Mouse (Mus musculus) forelimb bud, embryonic 11.5 days (tissue): ENCODE data around the gene Phc2.
"Not testable (repeated sequence)": the region's sequence is repeated elsewhere in the genome, so short reads cannot be mapped to it uniquely, and the experiment has no call there.

ENCODE experiments used
- DNase-seq: peaks from one replicate; pipeline ENCODE4 v3.0.0-alpha.2; 2012; ENCODE audit warnings: low read depth, low spot score

Phc2 gene

GRCm38 (mm10) chr4:128654505-128655381 is at the start of gene Phc2:
Gene Phc2 (plus strand): TSS chr4:128654702.
- DNase-seq = peak; percentile 95

- DNase-seq = no peak
These were observed 47.9 kb upstream of the Phc2 start for GRCm38 (mm10) chr4:128606586-128606985.

DNA sequence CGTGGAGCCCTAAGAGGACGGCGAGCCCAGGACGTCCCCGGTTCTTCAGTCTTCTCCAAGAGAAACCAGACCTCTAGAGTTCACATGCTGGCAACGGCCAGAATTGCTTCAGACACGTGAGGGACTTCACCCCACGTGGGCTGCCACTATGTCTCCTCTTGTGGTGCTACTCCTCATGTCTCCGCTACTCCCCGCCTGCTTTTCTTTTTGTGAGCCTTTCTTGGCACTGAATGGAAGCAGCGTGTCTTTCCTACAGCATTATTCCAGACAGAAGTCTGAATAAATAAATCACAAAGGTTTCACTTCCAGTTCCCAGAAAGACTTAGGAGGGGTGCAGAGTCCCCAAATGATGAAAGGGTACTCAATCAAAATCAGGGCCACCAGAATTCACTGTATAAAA is 46.8 kb upstream of the Phc2 start:
- no peak for DNase-seq

- DNase-seq = no peak
These were observed 45.1 kb upstream of the Phc2 start for GRCm38 (mm10) chr4:128609276-128609924.

DNA sequence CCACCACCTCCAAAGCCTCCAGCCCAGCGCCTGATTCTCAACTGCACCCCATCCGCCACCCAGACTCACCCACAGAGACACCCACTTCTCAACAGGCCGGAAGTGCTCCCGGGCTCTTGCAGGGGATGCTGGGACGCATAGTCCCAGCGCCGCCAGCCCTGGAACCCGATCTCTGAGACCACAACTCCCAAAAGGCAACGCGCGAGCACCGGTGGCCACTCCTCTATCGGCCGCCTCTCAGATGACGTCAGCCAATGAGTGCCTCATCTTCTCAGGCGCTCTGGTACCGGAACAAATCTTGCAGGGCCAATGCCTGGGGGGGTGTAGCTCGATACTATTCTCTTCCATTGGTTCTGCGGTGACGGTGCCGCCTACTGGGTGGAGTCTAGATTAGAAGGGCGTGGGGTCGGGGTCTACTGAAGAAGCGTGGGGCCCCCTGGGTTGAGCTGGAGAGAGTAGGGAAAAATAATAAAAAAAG is 44.5 kb upstream of the Phc2 start, which contains the start of gene Zscan20:
Gene Zscan20 (minus strand): TSS at position 174 of the 478 bp plus-strand sequence.
- peak; percentile 97 for DNase-seq

- DNase-seq = no peak
These were observed 43.8 kb upstream of the Phc2 start for GRCm38 (mm10) chr4:128610706-128611105.

- not testable (repeated sequence) for DNase-seq
These were observed 42.8 kb upstream of the Phc2 start for GRCm38 (mm10) chr4:128611726-128612125.

DNA sequence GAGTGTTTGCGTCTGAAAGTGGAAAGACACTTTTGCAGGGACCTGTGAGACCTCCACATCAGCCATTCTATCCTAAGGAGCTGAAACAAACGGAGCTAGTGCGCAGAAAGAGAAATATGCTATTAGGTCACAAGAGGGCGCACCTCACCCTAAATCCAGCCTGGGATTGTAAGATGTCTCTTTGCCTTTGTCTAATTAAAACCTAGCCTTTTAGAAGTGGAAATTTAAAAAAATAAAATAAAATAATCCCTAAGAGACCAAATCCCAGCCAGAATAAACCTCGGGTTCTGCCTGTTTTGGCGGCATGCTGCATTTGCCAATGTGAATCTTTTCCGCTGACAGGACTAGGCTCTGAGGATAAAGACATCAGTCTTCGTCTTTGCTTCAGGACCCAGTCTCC is 41.2 kb upstream of the Phc2 start:
- peak; percentile 74 for DNase-seq

GRCm38 (mm10) chr4:128615761-128616160 is 38.7 kb upstream of the Phc2 start:
- no peak for DNase-seq

DNA sequence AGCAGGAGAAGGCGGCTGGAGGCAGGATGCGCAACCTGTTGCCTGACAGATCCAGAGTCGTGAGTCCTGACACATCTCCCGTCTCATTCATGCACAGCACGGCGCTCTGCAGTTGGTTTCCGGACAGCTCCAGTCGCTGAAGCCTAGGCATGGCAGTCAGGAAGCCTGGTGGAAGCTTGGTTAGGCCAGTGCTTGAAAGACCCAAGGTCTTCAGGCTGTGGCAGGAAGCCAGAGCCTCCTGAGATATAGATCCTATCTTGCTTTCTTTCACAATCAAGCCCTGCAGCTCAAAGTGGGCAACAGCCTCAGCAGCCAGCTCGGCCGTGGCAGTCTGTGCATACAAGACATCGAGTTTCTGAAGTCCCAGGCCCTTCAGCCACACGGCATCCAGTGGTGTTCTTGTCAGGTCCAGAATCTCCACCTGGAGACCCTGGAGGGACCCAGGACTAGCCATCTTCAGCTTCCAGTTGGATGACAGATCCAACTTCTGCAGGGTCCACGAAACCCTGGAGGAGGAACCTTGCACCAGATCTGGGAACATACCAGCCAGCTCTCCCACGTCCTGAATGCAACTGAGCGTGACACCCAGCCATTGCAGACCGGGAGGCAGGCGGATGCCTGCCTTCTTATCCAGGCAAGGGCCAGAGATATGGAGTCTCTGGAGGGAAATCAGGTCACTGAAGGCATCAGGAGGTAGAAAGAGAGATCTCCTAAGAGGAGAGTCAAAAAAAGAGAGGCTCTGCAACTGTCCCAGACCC is 37.0 kb upstream of the Phc2 start:
- no peak for DNase-seq

DNA sequence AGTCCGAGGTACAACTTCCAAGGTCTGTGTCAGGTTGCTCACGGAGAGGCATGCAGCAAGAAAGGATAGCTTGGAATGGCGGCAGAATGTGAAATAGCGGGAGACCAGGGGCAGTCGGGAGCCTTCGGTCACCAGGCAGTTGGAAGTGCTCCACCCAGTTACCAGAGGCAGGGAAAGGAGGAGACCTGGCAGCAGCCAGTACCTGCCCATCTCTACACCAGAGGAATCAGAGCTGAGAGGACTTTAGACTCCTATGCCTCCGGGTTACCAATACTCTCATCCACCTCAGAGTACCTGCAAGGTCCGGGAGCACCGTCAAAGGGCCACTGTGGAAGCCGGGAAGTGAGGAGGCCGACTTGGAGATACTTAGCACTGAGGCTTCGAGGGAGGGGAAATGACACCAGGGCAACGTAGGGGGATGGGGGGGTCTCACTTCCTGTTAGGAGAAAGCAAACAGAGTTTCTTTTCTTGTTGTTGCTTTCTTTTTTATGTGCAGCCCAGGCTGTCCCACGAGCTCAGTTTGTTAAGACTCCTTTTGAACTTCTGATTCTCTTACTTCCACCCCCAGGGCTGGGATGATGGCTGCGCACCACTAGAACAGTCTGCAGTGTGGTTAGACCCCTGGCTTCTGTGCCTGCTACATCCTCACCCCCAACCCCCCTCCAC is 36.1 kb upstream of the Phc2 start, which contains the start of gene Tlr12:
Gene Tlr12 (minus strand): TSS at position 374 of the 666 bp plus-strand sequence.
- DNase-seq = no peak

- no peak for DNase-seq
These were observed 35.5 kb upstream of the Phc2 start for GRCm38 (mm10) chr4:128618963-128619362.

DNA sequence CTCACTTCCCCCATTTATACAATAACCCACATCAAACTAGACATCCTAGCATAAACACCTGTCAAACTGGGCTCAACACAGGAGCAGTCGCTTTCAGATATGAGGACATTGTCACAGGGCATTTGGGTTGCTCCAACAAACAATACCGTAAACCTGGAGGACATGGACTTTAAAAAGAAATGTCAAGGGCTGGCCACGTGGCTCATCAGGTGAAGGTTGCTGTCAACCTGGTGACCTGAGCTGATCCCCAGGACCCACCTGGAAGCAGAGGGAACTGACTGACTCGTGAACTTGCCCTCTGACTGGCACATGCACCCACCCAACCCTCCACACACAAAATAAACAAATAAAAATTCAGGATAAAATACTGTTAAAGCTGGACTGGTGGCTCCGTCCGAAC is 33.9 kb upstream of the Phc2 start:
- no peak for DNase-seq

DNA sequence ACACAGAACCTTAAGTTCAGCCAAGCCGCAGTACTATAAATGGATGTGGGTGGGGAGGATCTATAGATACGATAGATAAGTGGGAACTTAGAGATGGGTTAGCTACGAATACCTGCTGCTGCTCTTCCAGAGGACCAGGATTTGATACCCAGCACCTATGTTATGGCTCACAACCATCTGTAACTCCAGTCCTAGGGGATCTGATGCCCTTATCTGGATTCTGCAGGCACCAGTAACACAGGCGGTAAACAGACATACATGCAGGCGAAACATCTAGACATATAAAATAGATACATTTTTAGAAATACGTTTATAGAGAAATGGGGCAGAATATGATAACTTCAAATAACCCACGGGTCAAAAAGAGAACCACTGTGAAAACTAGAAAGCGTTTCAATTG is 33.4 kb upstream of the Phc2 start:
- no peak for DNase-seq

DNA sequence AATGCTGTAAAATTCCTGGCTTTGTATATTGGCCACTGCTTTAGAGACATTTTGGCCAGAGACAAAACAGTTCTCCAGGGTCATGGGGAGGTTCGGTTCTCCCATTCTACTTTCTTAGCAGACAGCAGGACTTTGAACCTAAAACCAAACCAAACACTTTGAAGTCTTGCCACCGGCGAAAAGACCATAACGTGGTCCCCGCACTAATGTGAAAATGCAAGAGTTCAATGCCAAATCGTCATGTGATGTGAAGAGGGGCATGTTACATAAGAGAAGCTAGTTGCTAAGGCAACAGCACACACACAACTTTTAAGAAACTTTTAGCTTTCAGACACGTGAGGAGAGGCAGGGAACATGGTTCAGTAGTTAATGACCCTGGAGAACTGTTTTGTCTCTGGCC is 19.1 kb upstream of the Phc2 start:
- DNase-seq = no peak

GRCm38 (mm10) chr4:128635894-128636585 is 18.5 kb upstream of the Phc2 start:
- DNase-seq = peak; percentile 61

GRCm38 (mm10) chr4:128637250-128637649 is 17.3 kb upstream of the Phc2 start:
- DNase-seq = no peak

- DNase-seq = no peak
These were observed 16.1 kb upstream of the Phc2 start for GRCm38 (mm10) chr4:128638265-128638923.

DNA sequence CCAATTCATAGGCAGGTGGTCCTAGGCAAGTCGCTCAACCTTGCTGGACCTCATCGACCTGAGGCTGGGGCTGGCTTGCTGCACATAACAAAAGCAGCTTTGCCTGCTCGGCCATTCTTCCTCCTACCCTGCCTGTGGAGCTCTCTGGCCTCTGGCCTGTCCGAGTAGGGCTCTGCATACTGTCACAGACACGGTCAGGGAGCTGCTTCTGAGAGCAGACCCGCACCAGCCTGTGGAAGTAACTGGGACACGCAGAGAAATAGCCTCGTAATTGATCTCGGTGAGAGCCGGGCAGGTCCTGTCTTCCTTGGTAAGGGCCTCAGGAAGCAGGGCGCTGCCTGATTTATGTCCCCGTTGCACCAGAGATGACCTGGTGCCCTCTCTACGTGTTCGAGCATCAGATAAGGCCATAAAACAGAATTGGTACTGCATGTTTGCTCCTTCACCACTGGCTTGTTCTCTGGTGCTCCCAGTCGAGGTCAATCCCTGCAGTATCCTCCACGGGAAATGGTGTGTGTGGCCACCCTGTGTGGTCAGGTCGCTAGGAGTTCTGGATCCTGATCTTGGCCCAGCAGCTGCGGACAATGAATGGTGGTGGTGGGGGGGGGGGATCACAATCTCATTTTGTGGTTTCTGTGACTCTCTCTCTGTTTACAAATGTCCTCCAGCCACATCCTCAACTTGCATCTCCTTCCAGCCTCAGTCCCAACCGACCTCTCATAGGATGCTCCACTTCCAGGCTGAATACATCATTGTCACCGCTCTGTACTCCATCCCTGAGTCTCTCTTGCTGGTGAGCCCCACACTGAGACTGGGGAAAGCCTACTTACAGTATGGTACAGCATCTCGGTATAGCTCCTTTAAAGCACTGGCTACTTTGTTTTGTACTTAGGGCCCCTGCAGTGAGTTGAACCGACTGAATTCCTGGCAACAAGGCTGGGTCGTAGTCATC is 12.5 kb upstream of the Phc2 start:
- no peak for DNase-seq
